Mouse (Mus musculus) heart, embryonic 13.5 days (tissue): ENCODE data around the gene Gnai2. TPM values are rescaled to one million over a fixed set of nuclear protein-coding genes. Genes with fewer than 3 reads are reported as not detected.

Experiments used
- polyA plus RNA-seq: library from polyadenylated mRNA; unstranded; fragments of >200 nt; fragmentation: Nextera tagmentation; extraction: Ambion mirVana; gene quantifications from 2 replicates; pipeline ENCODE4 v1.2.1, GENCODE M21; 2015

The Gnai2 gene
- polyA plus RNA-seq, 1 experiment from 2014 or later, result 387 TPM

Other genes starting within 250 kb of the Gnai2 start
- gene Cacna2d2, start 235.8 kb downstream of the Gnai2 start, polyA plus RNA-seq, result 3.8 and 4.1 TPM in 2 replicates
- 30.4 and 32.3 TPM in 2 replicates for gene Tmem115, start 101.4 kb downstream of the Gnai2 start, polyA plus RNA-seq
- gene Cyb561d2, start 93.2 kb downstream of the Gnai2 start, polyA plus RNA-seq, result 17.7 and 19.1 TPM in 2 replicates
- gene Nprl2, start 93.1 kb downstream of the Gnai2 start, polyA plus RNA-seq, result 27.8 and 27.9 TPM in 2 replicates
- gene Zmynd10, start 88.1 kb downstream of the Gnai2 start, polyA plus RNA-seq, result not detected in 2 replicates
- gene Rassf1, start 83.8 kb downstream of the Gnai2 start, polyA plus RNA-seq, result 47.6 and 56.1 TPM in 2 replicates
- 44.5 and 51.6 TPM in 2 replicates for gene Tusc2, start 72.1 kb downstream of the Gnai2 start, polyA plus RNA-seq
- 94.0 and 104 TPM in 2 replicates for gene Hyal2, start 67.4 kb downstream of the Gnai2 start, polyA plus RNA-seq
- 6.3 and 7.5 TPM in 2 replicates for gene Hyal1, start 58.4 kb downstream of the Gnai2 start, polyA plus RNA-seq
- gene Naa80, start 56.5 kb downstream of the Gnai2 start, polyA plus RNA-seq, result 13.9 and 14.6 TPM in 2 replicates
- gene Hyal3, start 54.5 kb downstream of the Gnai2 start, polyA plus RNA-seq, result 0.48 and 0.68 TPM in 2 replicates
- 35.7 and 41.3 TPM in 2 replicates for gene Ifrd2, start 47.7 kb downstream of the Gnai2 start, polyA plus RNA-seq
- gene Sema3b, start 26.1 kb downstream of the Gnai2 start, polyA plus RNA-seq, result 9.9 and 11.8 TPM in 2 replicates
- 2.8 and 2.9 TPM in 2 replicates for gene Slc38a3, start 34.2 kb upstream of the Gnai2 start, polyA plus RNA-seq
- 0.90 and 1.3 TPM in 2 replicates for gene Gnat1, start 44.3 kb upstream of the Gnai2 start, polyA plus RNA-seq
- gene Sema3f, start 75.1 kb upstream of the Gnai2 start, polyA plus RNA-seq, result 4.5 and 6.3 TPM in 2 replicates
- gene Rbm5, start 135.6 kb upstream of the Gnai2 start, polyA plus RNA-seq, result 121 and 125 TPM in 2 replicates
- 46.5 and 48.4 TPM in 2 replicates for gene Rbm6, start 237.9 kb upstream of the Gnai2 start, polyA plus RNA-seq